Mouse (Mus musculus): Measurements from ENCODE around the gene Pold2.

Pold2 gene

DNA sequence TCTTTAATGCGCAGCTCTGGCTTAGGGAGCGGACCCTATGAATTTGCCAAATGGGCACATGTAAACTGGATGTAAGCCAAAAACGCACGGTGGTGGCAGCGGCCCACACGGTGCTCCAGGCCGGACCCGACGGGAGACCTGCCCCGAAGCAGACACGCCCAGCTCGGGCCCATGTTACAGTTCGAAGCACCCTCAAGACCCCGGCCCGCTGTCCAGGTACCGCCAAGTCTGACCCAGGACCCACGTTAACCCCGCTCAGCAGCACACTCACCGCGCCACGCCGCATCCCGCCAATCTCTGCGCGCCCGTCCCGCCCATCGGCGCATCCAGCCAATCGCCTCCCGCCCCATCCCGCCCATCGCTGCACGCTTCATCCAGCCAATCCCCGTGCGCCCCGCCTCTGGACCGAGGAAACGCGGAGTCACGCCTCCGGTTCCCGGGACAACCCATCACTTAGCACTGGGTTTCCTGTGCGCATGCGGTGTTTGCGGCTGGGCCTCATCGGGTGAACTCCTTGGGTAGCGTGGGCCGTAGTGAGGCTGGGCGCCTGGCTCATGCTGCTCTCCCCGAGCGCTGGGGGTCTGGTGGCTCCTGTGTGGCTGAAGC lies at the start of gene Pold2:
Pold2 (minus strand) TSS at position 372 of the 606 bp plus-strand sequence.
- DNase-seq (ENCODE audit: inconsistent age in 2 of 2, low spot score in 1 of 2): peak; percentile 98

DNA sequence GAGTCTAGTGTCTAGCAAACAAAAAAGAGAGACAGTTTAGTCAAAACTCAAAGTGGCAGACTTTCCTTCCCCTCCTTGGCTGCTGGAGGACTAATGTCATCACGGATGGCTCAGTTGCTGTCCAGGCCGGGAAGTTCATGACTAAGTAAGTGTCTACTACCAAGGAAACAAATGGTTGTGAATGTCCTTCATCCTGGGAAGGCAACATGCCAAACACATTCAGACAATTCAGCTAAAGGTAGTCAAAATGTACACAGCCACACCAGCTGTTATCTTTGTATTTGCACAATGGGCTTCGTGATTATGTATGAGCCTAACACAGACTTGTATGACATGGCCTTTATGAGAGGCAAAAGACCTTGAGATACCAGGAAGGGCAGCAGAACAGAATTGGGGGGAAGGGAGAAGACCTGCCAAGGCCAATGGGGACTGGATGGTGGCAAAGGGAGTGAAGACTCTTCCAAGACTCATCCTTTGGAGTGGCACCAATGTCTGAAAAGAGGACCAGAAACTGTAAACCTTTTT lies 48.7 kb upstream of the Pold2 start:
- peak in 1 of 2 experiments; percentile 80 for DNase-seq (ENCODE audit: inconsistent age in 2 of 2, low spot score in 1 of 2)

- DNase-seq (ENCODE audit: inconsistent age in 2 of 2, low spot score in 1 of 2): no peak
Measured at GRCm38 (mm10) chr11:5924699-5925098, 46.6 kb upstream of the Pold2 start.

DNA sequence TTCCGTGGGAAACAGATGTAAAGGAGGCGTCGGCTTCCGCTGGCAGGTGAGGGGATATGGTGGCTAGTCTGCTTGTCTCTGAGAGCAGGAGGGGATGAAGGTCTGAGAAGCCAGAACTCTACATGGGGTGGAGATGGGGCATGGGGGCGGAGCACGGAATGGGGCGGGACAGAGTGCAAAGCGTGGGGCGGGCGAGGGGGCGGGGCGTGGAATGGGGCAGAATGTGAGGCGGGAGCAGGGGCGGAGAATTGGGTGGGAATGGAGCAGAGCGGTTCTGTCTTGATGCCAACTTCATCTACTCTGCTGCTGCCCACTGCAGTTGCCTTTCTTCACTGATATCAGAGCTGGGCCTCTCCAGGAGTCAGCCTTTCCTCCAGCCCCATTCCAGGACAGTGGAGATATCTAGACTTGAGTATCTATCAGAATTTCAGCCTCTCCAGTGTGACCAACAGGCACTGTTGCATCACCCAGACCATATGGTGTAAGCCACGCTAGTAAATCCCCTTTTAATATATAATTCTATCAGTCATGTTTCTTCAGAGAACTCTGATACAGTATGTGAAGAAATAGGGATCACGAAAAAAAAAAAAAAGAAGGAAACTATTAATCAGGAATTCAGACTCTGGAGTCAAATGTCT lies 42.4 kb upstream of the Pold2 start:
- DNase-seq (ENCODE audit: inconsistent age in 2 of 2, low spot score in 1 of 2): no peak

- peak in 1 of 2 experiments; percentile 40 for DNase-seq (ENCODE audit: inconsistent age in 2 of 2, low spot score in 1 of 2)
Measured at GRCm38 (mm10) chr11:5919606-5920005, 41.5 kb upstream of the Pold2 start.

GRCm38 (mm10) chr11:5918111-5918510 lies 40.0 kb upstream of the Pold2 start:
- DNase-seq (ENCODE audit: inconsistent age in 2 of 2, low spot score in 1 of 2): no peak

- no peak for DNase-seq (ENCODE audit: inconsistent age in 2 of 2, low spot score in 1 of 2)
Measured at GRCm38 (mm10) chr11:5916178-5916548, 38.1 kb upstream of the Pold2 start.

GRCm38 (mm10) chr11:5915429-5916177 lies 37.5 kb upstream of the Pold2 start:
- peak in 1 of 2 experiments; percentile 42 for DNase-seq (ENCODE audit: inconsistent age in 2 of 2, low spot score in 1 of 2)

GRCm38 (mm10) chr11:5914940-5915339 lies 36.8 kb upstream of the Pold2 start:
- peak in 1 of 2 experiments; percentile 46 for DNase-seq (ENCODE audit: inconsistent age in 2 of 2, low spot score in 1 of 2)

GRCm38 (mm10) chr11:5913936-5914335 lies 35.8 kb upstream of the Pold2 start:
- no peak for DNase-seq (ENCODE audit: inconsistent age in 2 of 2, low spot score in 1 of 2)

- no peak for DNase-seq (ENCODE audit: inconsistent age in 2 of 2, low spot score in 1 of 2)
Measured at GRCm38 (mm10) chr11:5913256-5913655, 35.2 kb upstream of the Pold2 start.

DNA sequence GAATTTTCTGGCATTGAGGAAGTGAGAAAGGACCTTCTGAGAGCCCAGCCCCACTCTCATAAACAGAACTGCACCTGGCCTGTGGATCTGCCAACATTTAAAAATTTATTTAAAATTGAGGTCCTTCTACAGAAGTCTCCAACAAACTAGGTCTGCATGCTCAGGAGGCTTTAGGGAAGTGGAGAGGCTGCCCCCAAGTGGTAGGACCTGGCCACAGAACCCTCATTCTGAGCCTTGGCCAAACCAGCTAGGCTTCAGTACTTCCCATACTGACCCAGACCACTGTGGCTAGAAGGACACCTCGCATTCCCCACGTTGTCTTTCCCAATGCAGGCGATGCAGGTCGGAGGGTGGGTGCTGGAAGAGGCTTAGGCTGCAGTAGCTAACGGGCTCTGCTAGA lies 34.5 kb upstream of the Pold2 start:
- DNase-seq (ENCODE audit: inconsistent age in 2 of 2, low spot score in 1 of 2): peak; percentile 45 to 82

DNA sequence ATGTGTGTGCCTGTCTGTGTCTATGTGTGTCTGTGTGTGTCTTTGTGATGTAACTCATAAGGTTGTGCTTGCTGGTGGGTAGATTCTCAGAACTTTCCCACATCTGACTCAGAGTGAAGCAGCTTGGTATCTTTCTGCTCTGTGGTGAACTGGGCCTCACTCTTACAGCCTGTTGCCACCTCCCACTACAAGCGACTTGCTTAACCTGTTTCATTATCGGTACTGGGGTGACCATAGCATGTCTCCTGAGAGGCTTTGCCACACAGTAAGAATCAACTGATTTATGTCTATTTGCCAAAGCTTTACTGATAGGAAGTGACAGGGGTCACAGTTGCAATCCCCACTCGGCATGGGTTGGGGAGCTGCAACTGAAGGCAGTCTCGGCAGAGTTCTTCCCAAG lies 30.6 kb upstream of the Pold2 start:
- DNase-seq (ENCODE audit: inconsistent age in 2 of 2, low spot score in 1 of 2): no peak

DNA sequence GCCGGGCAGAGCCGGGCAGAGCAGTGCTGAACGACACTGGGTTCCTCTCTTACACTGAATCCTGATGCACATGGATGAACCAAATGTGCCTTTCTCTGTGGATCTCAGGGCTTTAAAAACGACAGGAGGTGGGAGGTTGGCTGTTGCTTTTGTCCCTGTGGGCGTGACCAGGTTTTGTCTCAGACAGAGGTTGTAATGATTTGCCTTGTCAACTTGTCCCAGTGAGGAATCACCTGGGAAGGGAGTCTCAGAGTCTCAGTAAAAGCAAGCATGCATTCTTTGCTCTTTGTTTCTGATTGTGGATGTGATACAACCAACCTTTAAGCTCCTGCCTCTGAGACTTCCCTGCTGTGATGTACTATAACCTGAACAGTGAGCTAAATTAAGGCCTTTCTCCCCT lies 29.0 kb upstream of the Pold2 start:
- DNase-seq (ENCODE audit: inconsistent age in 2 of 2, low spot score in 1 of 2): no peak

DNA sequence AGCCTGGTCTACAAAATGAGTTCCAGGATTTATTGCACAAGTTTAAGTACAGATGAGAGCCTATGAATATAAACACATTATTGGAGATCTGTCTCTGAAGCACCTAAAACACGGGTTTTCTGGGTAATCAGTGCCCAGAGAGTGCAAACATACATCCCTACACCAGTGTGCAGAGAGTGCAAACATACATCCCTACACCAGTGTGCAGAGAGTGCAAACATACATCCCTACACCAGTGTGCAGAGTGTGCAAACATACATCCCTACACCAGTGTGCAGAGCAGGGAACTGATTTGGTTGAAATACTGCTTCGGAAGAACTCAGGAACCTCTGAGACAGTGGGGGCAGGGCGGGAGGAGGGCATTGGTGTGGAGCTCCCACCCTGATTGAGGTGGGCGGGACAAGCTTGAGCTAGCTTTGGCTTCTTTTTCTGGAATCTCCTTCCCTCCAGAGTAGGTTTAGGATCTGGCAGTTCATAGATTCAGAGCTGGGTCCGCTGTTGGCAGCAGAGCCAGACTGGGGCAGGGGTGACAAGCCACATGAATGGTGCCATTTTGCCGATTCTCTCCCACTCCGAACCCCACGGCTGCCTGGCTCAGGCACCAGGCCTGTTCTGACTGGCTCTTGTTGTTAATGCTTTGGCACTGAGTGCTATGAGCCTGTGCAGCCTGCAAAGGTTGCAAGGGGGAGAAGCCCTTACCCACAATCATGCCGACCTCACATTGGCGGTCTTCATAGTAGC lies 27.9 kb upstream of the Pold2 start:
- no peak for DNase-seq (ENCODE audit: inconsistent age in 2 of 2, low spot score in 1 of 2)

DNA sequence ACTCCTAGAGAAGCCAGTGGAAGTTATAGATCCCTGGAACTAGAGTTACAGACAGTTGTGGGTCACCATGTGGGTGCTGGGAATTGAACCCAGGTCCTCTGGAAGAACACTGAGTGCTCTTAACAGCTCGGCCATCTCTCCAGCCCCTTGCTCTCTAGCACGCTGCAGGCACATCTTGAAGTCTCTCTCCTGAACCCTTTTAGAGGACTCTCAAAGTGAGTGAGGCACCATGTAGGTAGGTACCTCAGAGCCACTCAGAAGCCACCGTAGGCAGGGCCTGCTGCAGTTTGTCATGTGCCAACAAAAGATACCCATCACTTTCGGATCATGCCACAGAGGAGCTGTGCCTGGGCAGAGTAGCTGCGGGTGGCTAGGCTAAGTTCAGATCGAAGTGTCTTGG lies 26.8 kb upstream of the Pold2 start:
- DNase-seq (ENCODE audit: inconsistent age in 2 of 2, low spot score in 1 of 2): no peak

- no peak for DNase-seq (ENCODE audit: inconsistent age in 2 of 2, low spot score in 1 of 2)
Measured at GRCm38 (mm10) chr11:5904357-5904756, 26.3 kb upstream of the Pold2 start.

DNA sequence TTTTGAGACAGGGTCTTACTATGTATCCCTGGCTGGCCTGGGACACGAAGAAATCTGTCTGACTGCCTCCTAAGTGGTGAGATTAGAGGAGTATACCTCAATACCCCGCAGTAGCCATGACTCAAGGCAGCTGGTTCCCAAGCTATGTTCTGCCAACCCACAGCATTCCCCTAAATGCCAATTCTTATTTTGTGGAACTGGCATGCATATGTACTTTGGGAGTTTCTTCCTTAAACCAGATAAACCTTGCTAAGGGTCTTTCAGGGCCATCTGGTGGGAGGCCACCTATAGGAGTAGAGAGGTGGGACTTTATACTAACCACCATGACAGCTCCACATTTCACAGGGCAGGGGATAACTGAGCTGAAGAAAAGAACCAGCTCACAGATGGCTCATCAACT lies 25.8 kb upstream of the Pold2 start:
- no peak for DNase-seq (ENCODE audit: inconsistent age in 2 of 2, low spot score in 1 of 2)

- DNase-seq (ENCODE audit: inconsistent age in 2 of 2, low spot score in 1 of 2): no peak
Measured at GRCm38 (mm10) chr11:5902390-5902789, 24.3 kb upstream of the Pold2 start.

GRCm38 (mm10) chr11:5901950-5902349 lies 23.9 kb upstream of the Pold2 start:
- peak; percentile 39 to 66 for DNase-seq (ENCODE audit: inconsistent age in 2 of 2, low spot score in 1 of 2)

- no peak for DNase-seq (ENCODE audit: inconsistent age in 2 of 2, low spot score in 1 of 2)
Measured at GRCm38 (mm10) chr11:5901320-5901719, 23.2 kb upstream of the Pold2 start.

Data from adrenal gland, adult (tissue).